Mouse (Mus musculus) cerebellum, adult 2 months (tissue): ENCODE results near the gene Gsap.

ENCODE experiments used
- CTCF ChIP-seq: fragments of 200-500 bp; IDR thresholded peaks from 2 replicates; pipeline ENCODE4 v1.5.1; 2011; ENCODE audit warnings: low read depth, mild to moderate bottlenecking, control low read depth, low read length, moderate library complexity, borderline replicate concordance; ENCODE audit not compliant: insufficient read depth
- POLR2A ChIP-seq: fragments of 200-500 bp; IDR thresholded peaks from 2 replicates; pipeline ENCODE4 v1.6.1; 2011; ENCODE audit warnings: low read length, control low read depth, borderline replicate concordance; ENCODE audit not compliant: insufficient read depth

GRCm38 (mm10) chr5:21267090-21267489 lies 81.0 kb downstream of the Gsap start:
- TF ChIP-seq CTCF (no peak), POLR2A (no peak)
